Comparison of ENCODE assay signal across 8 mouse cellular contexts in the genomic region with DNA sequence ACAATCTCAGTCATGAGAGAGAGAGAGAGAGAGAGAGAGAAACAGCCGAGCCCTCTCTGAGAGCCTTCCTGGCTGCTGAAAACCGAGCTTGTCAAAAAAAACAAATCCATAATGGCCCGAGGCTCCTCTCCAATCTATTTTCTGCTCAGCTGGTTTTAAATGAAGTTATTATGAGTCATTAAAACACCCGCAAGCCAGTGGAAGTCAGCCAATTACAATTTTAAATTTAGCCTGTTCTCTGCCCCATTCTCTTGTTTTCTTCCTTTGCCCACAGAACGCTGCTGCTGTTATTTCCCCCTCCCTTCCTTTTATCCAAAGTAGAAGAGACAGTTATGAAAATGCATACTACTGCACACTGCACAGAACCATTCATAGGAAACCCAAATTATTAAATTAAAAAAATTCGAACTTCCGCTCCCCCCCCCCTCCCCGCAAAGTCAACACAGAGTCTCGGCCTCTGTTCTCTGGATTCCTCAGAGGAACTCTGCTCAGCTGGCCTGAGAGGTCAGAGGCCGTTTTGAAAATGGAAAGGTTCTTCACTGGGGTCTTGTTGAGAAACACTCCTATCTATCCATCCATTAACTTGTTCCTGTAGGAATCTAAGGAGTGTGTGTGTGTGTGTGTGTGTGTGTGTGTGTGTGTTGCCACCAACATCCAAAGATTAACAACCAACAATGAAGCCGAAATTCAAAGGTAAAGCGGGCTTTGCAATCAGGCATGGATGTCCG.
DNase-seq lines count a peak whose midpoint lies in the region; ATAC-seq and TF ChIP-seq lines count a peak whose summit lies in the region.

No protein-coding gene starts in this region.

- H3K9ac ChIP-seq in lung, embryonic 16.5 days (ENCODE audit: low read length), result no peak overlapping the region

- no peak overlapping the region; the same call in 1 of the 2 replicates for H3K4me2 ChIP-seq in lung, embryonic 16.5 days (ENCODE audit: low read depth, low read length)

- DNase-seq in cerebellum, adult 2 months, result peak; percentile 28 to 79
- no peak for DNase-seq in lung, adult 2 months
- peak; percentile 62 for DNase-seq in heart, postnatal 25 days (ENCODE audit: low spot score)
- peak; percentile 73 to 97 for DNase-seq in left cerebral cortex, postnatal 25 days (ENCODE audit: low spot score in 2 of 2)
- DNase-seq in thymus, postnatal 25 days, result no peak

- H3K4me3 ChIP-seq in cerebellum, adult 2 months (replicated peaks; ENCODE audit: insufficient read depth, low read depth, low read length), result no peak overlapping the region
- H3K4me3 ChIP-seq in lung, embryonic 16.5 days (ENCODE audit: low read length), result no peak overlapping the region
- H3K4me3 ChIP-seq in lung, adult 2 months (replicated peaks; ENCODE audit: extremely low read depth, low read depth, low read length), result no peak overlapping the region
- H3K4me3 ChIP-seq in small intestine, adult 2 months (ENCODE audit: low read depth, low read length), result no peak overlapping the region

- H3K36me3 ChIP-seq in lung, embryonic 16.5 days (ENCODE audit: control insufficient read depth, insufficient read depth, low read length), result no peaks in the 10 kb centered on the region
- no peaks in the 10 kb centered on the region for H3K36me3 ChIP-seq in small intestine, adult 2 months (ENCODE audit: control insufficient read depth, insufficient read depth, low read length)

- no peak for TF ChIP-seq CTCF in cerebellum, adult 2 months (IDR thresholded peaks at IDR 0.05; ENCODE audit: borderline replicate concordance, insufficient read depth, low read depth, low read length)
- no peak for TF ChIP-seq CTCF in lung, adult 2 months (IDR thresholded peaks at IDR 0.05; ENCODE audit: insufficient read depth, low read length)
- no peak for TF ChIP-seq CTCF in small intestine, adult 2 months (IDR thresholded peaks at IDR 0.05; ENCODE audit: extremely low read depth, insufficient read length, insufficient replicate concordance, low read depth, low read length)

- H3K27me3 ChIP-seq in cerebellum, adult 2 months (ENCODE audit: control insufficient read depth, insufficient read depth, low read length), result no peaks in the 10 kb centered on the region
- H3K27me3 ChIP-seq in lung, embryonic 16.5 days (ENCODE audit: control insufficient read depth, insufficient read depth, low read depth, low read length), result no peaks in the 10 kb centered on the region
- no peaks in the 10 kb centered on the region for H3K27me3 ChIP-seq in small intestine, adult 2 months (ENCODE audit: control insufficient read depth, insufficient read depth, low read length)

- H3K9me3 ChIP-seq in lung, embryonic 16.5 days (ENCODE audit: control insufficient read depth, low read length), result no peaks in the 10 kb centered on the region

- intact Hi-C loops in heart, postnatal 25 days (cut with DNase I), result loop anchor here (1.0 kb wide), 1 partner anchor 10 kb away; no protein-coding TSS in a partner anchor
- intact Hi-C loops in left cerebral cortex, postnatal 25 days (cut with DNase I), result no loop called here

- TF ChIP-seq POLR2A in cerebellum, adult 2 months (IDR thresholded peaks at IDR 0.05; ENCODE audit: borderline replicate concordance, insufficient read depth, low read length), result no peak
- no peak for TF ChIP-seq POLR2A in lung, adult 2 months (IDR thresholded peaks at IDR 0.05; ENCODE audit: borderline replicate concordance, extremely low read depth, low read depth, low read length)
- no peak for TF ChIP-seq POLR2A in small intestine, adult 2 months (IDR thresholded peaks at IDR 0.05; ENCODE audit: low read depth, low read length)

- ATAC-seq in cerebellum, adult (ENCODE audit: insufficient number of reproducible peaks, low FRiP score, low TSS enrichment), result no peak
- no peak for ATAC-seq in lung, embryonic 16.5 days (ENCODE audit: low read depth)

- WGBS in cerebellum, adult 2 months, result 43% methylated on average over 13 of the region's 13 CpGs
- 31% methylated on average over 13 of the region's 13 CpGs for WGBS in lung, embryonic 16.5 days
- 29% methylated on average over 13 of the region's 13 CpGs for WGBS in lung, adult 2 months
- 44% methylated on average over 13 of the region's 13 CpGs for WGBS in small intestine, adult 2 months

- no peak overlapping the region for H3K27ac ChIP-seq in cerebellum, adult 2 months (ENCODE audit: insufficient read depth, low read length)
- peak overlapping the region; percentile 56 for H3K27ac ChIP-seq in lung, embryonic 16.5 days (ENCODE audit: low read length)
- H3K27ac ChIP-seq in small intestine, adult 2 months (ENCODE audit: insufficient read depth, low read depth, low read length), result peak overlapping the region; percentile 71

- H3K4me1 ChIP-seq in cerebellum, adult 2 months (ENCODE audit: control insufficient read depth, insufficient read depth, low read length), result peaks cover 23% of the 10 kb centered on the region
- peaks cover 61% of the 10 kb centered on the region for H3K4me1 ChIP-seq in lung, embryonic 16.5 days (replicated peaks; ENCODE audit: control insufficient read depth, insufficient read depth, low read length)
- peaks cover 60% of the 10 kb centered on the region for H3K4me1 ChIP-seq in lung, adult 2 months (ENCODE audit: control insufficient read depth, insufficient read depth, low read length)
- H3K4me1 ChIP-seq in small intestine, adult 2 months (ENCODE audit: control insufficient read depth, insufficient read depth, insufficient read length, low read length), result peaks cover 8% of the 10 kb centered on the region

Comparison
In these comparisons a context has a peak if more than half of its experiments do, and no peak if none do; other contexts are left out.
1. DNase-seq: peak in cerebellum, adult 2 months (2 of 2), heart, postnatal 25 days (single experiment) and left cerebral cortex, postnatal 25 days (2 of 2); none in lung, adult 2 months (single experiment) and thymus, postnatal 25 days (single experiment).